Mouse (Mus musculus) neural tube, embryonic 14.5 days (tissue): ENCODE measurements around the gene Scaf1. TPM values are rescaled to one million over a fixed set of nuclear protein-coding genes. Genes with fewer than 3 reads are reported as not detected.

ENCODE experiments used
- ATAC-seq: fragments of 200-750 bp; cut with Nextera tagmentation; 2 replicates; pipeline ENCODE4 v1.8.0; 2017; ENCODE audit warnings: low read depth, mild to moderate bottlenecking, moderate TSS enrichment, moderate library complexity
- H3K27ac ChIP-seq: fragments of 300-500 bp; sonication (generic); 2 replicates; pipeline ENCODE4 v1.5.1; 2014; ENCODE audit warnings: low read depth, mild to moderate bottlenecking, control low read depth, low read length, moderate library complexity, mixed read lengths
- H3K27me3 ChIP-seq: fragments of 300-500 bp; sonication (generic); 2 replicates; pipeline ENCODE4 v1.6.1; 2014; ENCODE audit warnings: low read length; ENCODE audit not compliant: control insufficient read depth, insufficient read depth
- H3K36me3 ChIP-seq: fragments of 300-500 bp; sonication (generic); 2 replicates; pipeline ENCODE4 v1.6.1; 2014; ENCODE audit warnings: low read length, mixed read lengths; ENCODE audit not compliant: control insufficient read depth, insufficient read depth
- H3K4me1 ChIP-seq: fragments of 300-500 bp; sonication (generic); 2 replicates; pipeline ENCODE4 v1.6.1; 2014; ENCODE audit warnings: low read length; ENCODE audit not compliant: control insufficient read depth, insufficient read depth
- H3K4me2 ChIP-seq: fragments of 300-500 bp; sonication (generic); 2 replicates; pipeline ENCODE4 v1.6.1; 2014; ENCODE audit warnings: mild to moderate bottlenecking, low read depth, low read length, control low read depth
- H3K4me3 ChIP-seq: fragments of 300-500 bp; sonication (generic); 2 replicates; pipeline ENCODE4 v1.5.1; 2014; ENCODE audit warnings: low read depth, low read length, control low read depth, mixed read lengths
- H3K9ac ChIP-seq: fragments of 300-500 bp; sonication (generic); replicated peaks from 2 replicates; pipeline ENCODE4 v1.6.1; 2014; ENCODE audit warnings: low read depth, mild to moderate bottlenecking, control low read depth, low read length, mixed read lengths
- H3K9me3 ChIP-seq: fragments of 300-500 bp; sonication (generic); 2 replicates; pipeline ENCODE4 v1.6.1; 2016; ENCODE audit warnings: low read length; ENCODE audit not compliant: control insufficient read depth
- WGBS: fragments of 180-500 bp; shearing (Covaris S2); extraction: QIAGEN DNeasy Blood & Tissue Kit; methylation state at CpG from one replicate; pipeline ENCODE4 v1.1.7; 2014; 5-methylcytosine and 5-hydroxymethylcytosine counted together
- polyA plus RNA-seq: library from polyadenylated mRNA; unstranded; fragments of >200 nt; fragmentation: Nextera tagmentation; extraction: Ambion mirVana; gene quantifications from 2 replicates; pipeline ENCODE4 v1.2.1, GENCODE M21; 2014

Gene Scaf1
- polyA plus RNA-seq, 1 experiment from 2014 or later = 68.6 TPM

GRCm38 (mm10) chr7:45053117-45053930, 37.2 kb upstream of the Scaf1 start:
- Histone ChIP-seq H3K4me1 (peaks cover 13% of the 10 kb centered on the region), H3K4me2 (peak overlapping the region; percentile 97), H3K27ac (peak overlapping the region; percentile 98), H3K27me3 (no peaks in the 10 kb centered on the region), H3K9ac (peak overlapping the region; percentile 95), H3K9me3 (no peaks in the 10 kb centered on the region), H3K36me3 (peaks cover 20% of the 10 kb centered on the region), H3K4me3 (peak overlapping the region; percentile 88)
- under 1% methylated on average over 22 of the region's 59 CpGs for WGBS
- peak; percentile 47 for ATAC-seq

DNA sequence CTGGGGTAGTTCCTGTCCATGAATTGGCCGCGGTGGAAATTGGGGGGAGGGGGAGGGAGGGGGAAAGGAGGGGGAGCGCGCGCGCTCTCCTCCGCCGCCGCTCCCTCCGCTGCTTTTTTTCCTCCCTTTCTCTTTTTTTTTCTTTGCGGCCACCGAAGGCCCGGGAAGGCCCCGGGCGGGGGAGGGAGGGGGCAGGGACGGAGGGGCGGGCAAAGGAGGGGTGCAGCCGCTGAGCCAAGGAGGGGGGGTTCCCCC, 36.6 kb upstream of the Scaf1 start, which contains the start of gene Prr12:
TSS of gene Prr12 (minus strand) at position 20 of the 255 bp plus-strand sequence.
- peak within 1 kb of the TSS; percentile 95 for H3K9ac ChIP-seq
- ATAC-seq = no peak
- peak within 1 kb of the TSS; percentile 97 for H3K4me2 ChIP-seq
- H3K36me3 ChIP-seq = peaks cover 26% of the 10 kb centered on the region
- WGBS = 0% methylated on average over 1 of the region's 18 CpGs
- H3K27ac ChIP-seq = peak within 1 kb of the TSS; percentile 98
- H3K4me3 ChIP-seq = peak within 1 kb of the TSS; percentile 88
- H3K4me1 ChIP-seq = peaks cover 13% of the 10 kb centered on the region
- no peaks in the 10 kb centered on the region for H3K9me3 ChIP-seq
- no peaks in the 10 kb centered on the region for H3K27me3 ChIP-seq

DNA sequence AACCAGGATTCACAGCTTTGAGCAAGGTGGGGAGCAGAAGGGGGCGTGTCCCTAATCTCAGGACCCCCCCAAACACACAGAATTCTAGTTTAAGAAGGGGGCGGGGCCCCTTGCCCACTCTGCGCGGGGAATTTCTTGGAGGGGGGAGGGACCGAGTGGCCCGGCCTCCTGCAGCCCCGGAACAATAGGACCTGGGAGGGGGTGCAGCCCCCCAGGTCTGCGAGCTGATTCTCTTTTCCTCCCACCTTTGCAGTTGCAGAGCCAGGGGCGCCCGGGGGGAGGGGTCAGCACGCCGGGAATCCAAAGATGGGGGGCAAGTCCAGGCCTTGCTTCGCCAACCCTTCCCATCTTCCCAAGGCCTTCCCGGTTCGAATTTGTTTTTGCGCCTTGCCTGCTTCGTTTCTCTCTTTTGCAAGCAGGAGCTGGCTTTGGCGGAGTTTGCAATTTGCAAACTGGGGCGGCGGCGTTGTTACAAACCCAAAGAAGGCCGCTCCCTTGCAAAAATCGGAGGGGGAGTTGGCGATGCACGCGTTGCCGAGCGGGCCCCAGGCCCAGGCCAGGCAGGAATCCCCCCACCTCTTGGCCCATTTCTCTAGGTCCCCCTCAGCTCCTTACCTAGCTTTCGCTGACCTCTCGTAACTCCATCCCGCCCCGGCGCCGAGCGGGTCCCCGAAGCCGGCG, 36.2 kb upstream of the Scaf1 start:
- Histone ChIP-seq H3K9ac (peak overlapping the region; percentile 95), H3K27ac (peak overlapping the region; percentile 98), H3K4me2 (peak overlapping the region; percentile 97), H3K4me3 (peak overlapping the region; percentile 88), H3K9me3 (no peaks in the 10 kb centered on the region), H3K27me3 (no peaks in the 10 kb centered on the region), H3K36me3 (peaks cover 29% of the 10 kb centered on the region), H3K4me1 (peaks cover 13% of the 10 kb centered on the region)
- ATAC-seq = no peak
- WGBS = under 1% methylated on average over 37 of the region's 38 CpGs

- WGBS = 3% methylated on average over 13 of the region's 13 CpGs
- no peak for ATAC-seq
- peak overlapping the region; percentile 95 for H3K9ac ChIP-seq
- peak overlapping the region; percentile 88 for H3K4me3 ChIP-seq
- no peaks in the 10 kb centered on the region for H3K9me3 ChIP-seq
- H3K36me3 ChIP-seq = peaks cover 36% of the 10 kb centered on the region
- no peaks in the 10 kb centered on the region for H3K27me3 ChIP-seq
- peak overlapping the region; percentile 97 for H3K4me2 ChIP-seq
- peaks cover 13% of the 10 kb centered on the region for H3K4me1 ChIP-seq
- H3K27ac ChIP-seq = peak overlapping the region; percentile 98
These were observed 35.4 kb upstream of the Scaf1 start for GRCm38 (mm10) chr7:45051601-45051974.

DNA sequence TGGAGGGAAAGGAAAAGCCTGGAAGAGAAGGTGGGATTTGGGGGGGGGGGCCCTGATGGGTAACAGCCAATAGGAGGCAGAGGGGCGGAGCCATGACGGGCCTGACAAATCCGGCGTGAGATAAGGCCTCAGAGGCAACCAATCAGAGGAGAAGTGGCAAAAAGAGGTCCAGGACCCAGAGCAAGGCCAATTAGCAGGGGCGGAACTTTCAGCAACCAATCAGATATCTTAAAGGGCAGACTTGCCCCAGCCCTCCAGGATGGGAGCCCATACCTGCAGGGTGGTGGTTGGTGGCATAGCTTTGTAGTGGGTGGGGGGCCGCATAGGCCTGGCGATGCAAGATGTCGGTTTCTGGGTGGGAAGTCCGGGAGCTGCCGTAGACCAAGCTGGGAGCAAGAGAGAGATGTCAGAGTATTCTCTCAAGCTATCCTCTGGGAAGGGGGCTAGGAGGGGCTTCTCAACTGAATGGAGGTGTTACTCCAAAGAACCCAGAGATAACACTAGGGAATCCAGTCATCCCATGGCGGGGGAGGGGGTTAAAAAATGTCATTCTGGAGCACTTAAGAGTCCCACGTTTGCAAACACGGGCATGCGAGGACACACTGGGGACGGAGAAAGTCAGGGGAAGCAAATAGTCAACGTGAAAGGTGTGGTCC, 34.9 kb upstream of the Scaf1 start:
- Histone ChIP-seq H3K4me3 (peak overlapping the region; percentile 88), H3K27me3 (no peaks in the 10 kb centered on the region), H3K4me1 (peaks cover 13% of the 10 kb centered on the region), H3K9ac (peak overlapping the region; percentile 95), H3K36me3 (peaks cover 41% of the 10 kb centered on the region), H3K27ac (peak overlapping the region; percentile 98; the same call in 1 of the 2 replicates), H3K9me3 (no peaks in the 10 kb centered on the region), H3K4me2 (peak overlapping the region; percentile 97)
- WGBS = 5% methylated on average over 16 of the region's 16 CpGs
- ATAC-seq = peak; percentile 48

DNA sequence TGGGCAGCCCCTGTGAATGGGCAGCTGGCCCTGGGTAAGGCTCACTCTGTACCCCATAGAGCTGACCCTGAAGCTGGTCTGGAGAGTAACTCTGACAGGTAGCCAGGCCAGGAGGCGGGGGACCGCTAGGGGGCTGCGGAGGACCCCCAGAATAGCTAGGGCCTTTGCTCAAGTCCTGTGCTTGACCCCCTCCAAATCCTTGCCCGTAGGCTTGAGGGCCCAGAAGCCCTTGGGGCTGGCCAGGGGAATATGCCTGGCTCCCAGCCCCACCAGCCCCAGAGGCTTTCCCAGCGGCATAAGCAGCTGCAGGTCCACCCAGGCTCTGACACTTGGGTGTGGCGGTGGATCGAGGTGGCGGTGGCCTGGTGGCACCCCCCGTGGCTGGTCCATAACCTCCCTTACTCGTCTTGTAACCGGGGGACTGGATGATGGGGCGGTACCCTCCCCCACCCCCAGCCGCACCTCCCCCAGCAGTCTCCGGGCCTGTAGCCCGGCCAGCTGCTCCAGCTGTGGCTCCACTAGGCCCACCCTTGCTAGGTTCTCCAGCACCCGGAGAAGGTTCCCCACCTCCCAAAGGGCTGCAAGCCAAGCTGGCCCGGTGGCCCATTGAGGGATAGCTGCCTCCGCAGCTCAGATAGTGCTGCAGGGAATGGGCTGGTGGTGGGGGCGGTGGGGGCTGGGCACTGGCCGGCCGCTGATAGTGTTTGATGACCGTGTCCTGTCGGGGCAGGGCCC, 32.9 kb upstream of the Scaf1 start:
- Histone ChIP-seq H3K36me3 (peaks cover 55% of the 10 kb centered on the region), H3K9me3 (no peaks in the 10 kb centered on the region), H3K4me1 (peaks cover 13% of the 10 kb centered on the region), H3K9ac (no peak overlapping the region), H3K4me2 (no peak overlapping the region), H3K4me3 (no peak overlapping the region), H3K27me3 (no peaks in the 10 kb centered on the region), H3K27ac (no peak overlapping the region)
- no peak for ATAC-seq
- 96% methylated on average over 22 of the region's 23 CpGs for WGBS

GRCm38 (mm10) chr7:45048001-45048890, 32.1 kb upstream of the Scaf1 start:
- H3K9me3 ChIP-seq = no peaks in the 10 kb centered on the region
- ATAC-seq = no peak
- H3K27ac ChIP-seq = no peak overlapping the region

DNA sequence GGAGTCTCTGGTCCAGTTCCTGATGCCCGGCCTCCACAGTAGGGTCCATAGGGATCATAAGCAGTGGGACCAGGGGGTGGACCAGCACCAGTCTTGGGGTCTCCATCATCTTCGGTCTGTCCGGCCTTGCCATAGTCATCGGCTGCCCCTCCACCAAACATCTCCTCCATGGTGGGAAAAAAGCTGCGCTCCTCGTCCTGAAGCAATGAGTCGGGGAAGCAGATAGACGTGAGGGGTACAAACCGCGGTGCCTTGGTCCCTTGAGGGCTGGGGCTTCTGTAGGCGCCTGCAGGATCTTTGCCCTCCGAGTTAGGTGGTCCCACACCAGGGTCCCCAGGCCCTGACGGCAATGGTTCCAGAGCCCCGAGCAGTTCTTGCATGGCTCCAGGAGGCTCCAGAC, 31.3 kb upstream of the Scaf1 start:
- Histone ChIP-seq H3K9ac (no peak overlapping the region), H3K4me3 (no peak overlapping the region), H3K9me3 (no peaks in the 10 kb centered on the region), H3K27me3 (no peaks in the 10 kb centered on the region), H3K36me3 (peaks cover 71% of the 10 kb centered on the region), H3K4me1 (peaks cover 13% of the 10 kb centered on the region), H3K4me2 (no peak overlapping the region), H3K27ac (no peak overlapping the region)
- 95% methylated on average over 14 of the region's 14 CpGs for WGBS
- ATAC-seq = no peak

More at GRCm38 (mm10) chr7:45048001-45048890, 32.1 kb upstream of the Scaf1 start:
- peaks cover 63% of the 10 kb centered on the region for H3K36me3 ChIP-seq
- H3K9ac ChIP-seq = no peak overlapping the region
- no peak overlapping the region for H3K4me3 ChIP-seq
- no peak overlapping the region for H3K4me2 ChIP-seq
- peaks cover 13% of the 10 kb centered on the region for H3K4me1 ChIP-seq
- no peaks in the 10 kb centered on the region for H3K27me3 ChIP-seq
- 95% methylated on average over 38 of the region's 38 CpGs for WGBS
